Mouse (Mus musculus) forebrain, embryonic 13.5 days (tissue): ENCODE measurements around the gene Adh7. TPM values are rescaled to one million over a fixed set of nuclear protein-coding genes. Genes with fewer than 3 reads are reported as not detected.

Experiments used
- ATAC-seq: fragments of 200-750 bp; cut with Nextera tagmentation; 2 replicates; pipeline ENCODE4 v1.8.0; 2017
- H3K27ac ChIP-seq: fragments of 300-500 bp; sonication (generic); 2 replicates; pipeline ENCODE4 v1.5.1; 2015; ENCODE audit warnings: inconsistent platforms, mild to moderate bottlenecking, moderate library complexity
- H3K27me3 ChIP-seq: fragments of 300-500 bp; sonication (generic); 2 replicates; pipeline ENCODE4 v1.6.1; 2015; ENCODE audit warnings: mild to moderate bottlenecking, inconsistent platforms
- H3K36me3 ChIP-seq: fragments of 300-500 bp; sonication (generic); 2 replicates; pipeline ENCODE4 v1.6.1; 2015; ENCODE audit warnings: mild to moderate bottlenecking, inconsistent platforms; ENCODE audit not compliant: poor library complexity, severe bottlenecking
- H3K4me1 ChIP-seq: fragments of 300-500 bp; sonication (generic); 2 replicates; pipeline ENCODE4 v1.6.1; 2015; ENCODE audit warnings: inconsistent platforms
- H3K4me2 ChIP-seq: fragments of 300-500 bp; sonication (generic); 2 replicates; pipeline ENCODE4 v1.6.1; 2015; ENCODE audit warnings: inconsistent platforms, mild to moderate bottlenecking, moderate library complexity
- H3K4me3 ChIP-seq: fragments of 300-500 bp; sonication (generic); 2 replicates; pipeline ENCODE4 v1.5.1; 2015; ENCODE audit warnings: mild to moderate bottlenecking, inconsistent platforms
- H3K9ac ChIP-seq: fragments of 300-500 bp; sonication (generic); 2 replicates; pipeline ENCODE4 v1.6.1; 2015; ENCODE audit warnings: mild to moderate bottlenecking, inconsistent platforms
- H3K9me3 ChIP-seq: fragments of 300-500 bp; sonication (generic); replicated peaks from 2 replicates; pipeline ENCODE4 v1.6.1; 2016; ENCODE audit warnings: inconsistent platforms
- WGBS: fragments of 180-500 bp; shearing (Covaris S2); methylation state at CpG from one replicate; pipeline ENCODE4 v1.1.7; 2015; 5-methylcytosine and 5-hydroxymethylcytosine counted together
- polyA plus RNA-seq: library from polyadenylated mRNA; unstranded; fragments of >200 nt; fragmentation: Nextera tagmentation; extraction: Ambion mirVana; gene quantifications from 2 replicates; pipeline ENCODE4 v1.2.1, GENCODE M21; 2015

Gene Adh7
- polyA plus RNA-seq, 1 experiment from 2014 or later = not detected

DNA sequence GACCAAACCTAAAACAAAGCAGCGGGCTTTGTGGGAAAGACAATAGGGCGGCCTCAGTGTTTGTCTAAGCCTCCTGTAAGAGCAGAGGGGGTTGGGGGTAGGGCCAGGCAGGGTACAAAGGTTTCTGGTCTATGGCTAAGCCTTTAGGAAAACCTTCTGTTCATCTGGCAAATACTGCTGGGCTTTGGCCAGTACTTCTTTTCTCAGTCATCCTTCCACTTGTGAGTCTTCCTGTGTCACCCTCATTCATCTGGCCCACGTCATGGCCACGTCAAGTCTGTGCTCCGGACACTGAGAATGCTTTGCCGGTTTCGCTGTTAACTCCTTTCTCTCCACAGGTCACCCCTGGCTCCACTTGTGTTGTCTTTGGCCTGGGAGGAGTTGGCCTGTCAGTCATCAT is 8.3 kb downstream of the Adh7 start:
- 56% methylated on average over 7 of the region's 7 CpGs for WGBS
- no peak for ATAC-seq
- H3K4me3 ChIP-seq = no peak overlapping the region

GRCm38 (mm10) chr3:138226476-138226875 is 8.9 kb downstream of the Adh7 start:
- no peak overlapping the region for H3K27ac ChIP-seq
- ATAC-seq = no peak
- no peaks in the 10 kb centered on the region for H3K9me3 ChIP-seq
- H3K4me3 ChIP-seq = no peak overlapping the region
- no peak overlapping the region for H3K9ac ChIP-seq
- no peaks in the 10 kb centered on the region for H3K4me1 ChIP-seq
- WGBS = 96% methylated on average over 6 of the region's 6 CpGs
- no peak overlapping the region for H3K4me2 ChIP-seq
- no peaks in the 10 kb centered on the region for H3K36me3 ChIP-seq
- H3K27me3 ChIP-seq = no peaks in the 10 kb centered on the region

More for the DNA sequence above, 8.3 kb downstream of the Adh7 start:
- Histone ChIP-seq H3K27ac (no peak overlapping the region), H3K9me3 (no peaks in the 10 kb centered on the region), H3K36me3 (no peaks in the 10 kb centered on the region), H3K9ac (no peak overlapping the region), H3K4me2 (no peak overlapping the region), H3K27me3 (no peaks in the 10 kb centered on the region), H3K4me1 (no peaks in the 10 kb centered on the region)

DNA sequence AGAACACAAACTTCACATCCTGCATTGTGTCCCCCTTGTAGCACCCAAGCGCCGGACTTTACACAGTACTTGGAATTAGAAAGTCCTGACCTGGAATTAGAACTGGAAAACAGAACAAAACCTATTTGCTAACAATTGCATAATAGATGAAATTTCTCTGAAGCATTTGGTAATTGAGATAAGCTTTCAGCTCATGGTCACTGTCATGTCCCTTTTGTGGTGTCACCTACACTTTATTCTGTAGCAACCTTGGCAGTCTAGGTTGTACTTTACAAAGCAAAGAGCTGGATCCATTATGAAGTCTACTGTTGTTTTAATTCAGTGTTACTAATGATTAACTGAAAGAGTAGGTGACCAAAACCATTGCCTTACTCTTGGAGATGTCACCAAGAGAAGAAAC is 9.5 kb downstream of the Adh7 start:
- H3K4me2 ChIP-seq = no peak overlapping the region
- H3K27ac ChIP-seq = no peak overlapping the region
- WGBS = 89% methylated on average over 2 of the region's 2 CpGs
- no peak overlapping the region for H3K9ac ChIP-seq
- ATAC-seq = no peak
- no peaks in the 10 kb centered on the region for H3K9me3 ChIP-seq
- H3K4me3 ChIP-seq = no peak overlapping the region
- no peaks in the 10 kb centered on the region for H3K4me1 ChIP-seq
- H3K36me3 ChIP-seq = no peaks in the 10 kb centered on the region
- no peaks in the 10 kb centered on the region for H3K27me3 ChIP-seq

DNA sequence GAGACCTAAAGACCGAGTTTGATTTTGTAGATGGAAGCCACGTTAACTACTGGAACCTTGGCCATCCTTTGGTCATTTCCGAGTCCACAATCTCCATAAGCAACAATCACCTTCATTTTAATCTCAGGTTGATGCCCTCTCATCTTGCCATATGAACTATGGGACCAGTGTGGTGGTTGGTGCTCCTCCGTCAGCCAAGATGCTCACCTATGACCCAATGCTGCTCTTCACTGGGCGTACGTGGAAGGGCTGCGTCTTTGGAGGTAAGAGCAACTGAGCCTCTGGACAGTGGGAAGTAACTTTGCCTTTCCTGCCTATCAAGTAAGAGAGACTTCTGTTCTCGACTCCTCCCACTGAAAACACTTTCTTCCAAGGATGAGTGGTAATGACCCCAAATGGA is 10.2 kb downstream of the Adh7 start:
- no peak for ATAC-seq

DNA sequence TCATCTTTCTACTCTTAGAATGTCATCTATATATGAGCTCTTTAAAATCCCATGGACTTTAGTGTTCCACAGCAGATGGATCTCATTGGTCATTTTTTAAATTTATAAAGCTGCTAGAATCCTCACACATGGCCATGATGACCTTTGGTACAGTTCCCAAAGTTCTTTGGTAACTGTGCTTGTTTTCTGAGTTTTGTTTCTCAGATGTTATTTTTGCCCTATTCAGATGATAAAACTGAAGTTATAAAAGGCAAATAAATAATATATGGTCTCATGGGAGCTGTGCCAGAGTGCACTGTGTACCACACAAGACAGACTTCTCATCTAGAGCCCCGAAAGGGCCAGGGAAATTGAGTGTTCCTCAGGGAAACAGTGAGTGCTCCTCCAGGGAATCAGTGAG is 11.9 kb downstream of the Adh7 start:
- no peak for ATAC-seq
- WGBS = 79% methylated on average over 1 of the region's 1 CpGs
- H3K4me2 ChIP-seq = no peak overlapping the region
- no peaks in the 10 kb centered on the region for H3K27me3 ChIP-seq
- H3K36me3 ChIP-seq = no peaks in the 10 kb centered on the region
- H3K27ac ChIP-seq = no peak overlapping the region
- H3K9me3 ChIP-seq = no peaks in the 10 kb centered on the region
- H3K4me3 ChIP-seq = no peak overlapping the region
- H3K4me1 ChIP-seq = no peaks in the 10 kb centered on the region
- H3K9ac ChIP-seq = no peak overlapping the region

More for the DNA sequence above, 10.2 kb downstream of the Adh7 start:
- Histone ChIP-seq H3K27ac (no peak overlapping the region), H3K9ac (no peak overlapping the region), H3K27me3 (no peaks in the 10 kb centered on the region), H3K4me3 (no peak overlapping the region), H3K9me3 (no peaks in the 10 kb centered on the region), H3K36me3 (no peaks in the 10 kb centered on the region), H3K4me2 (no peak overlapping the region), H3K4me1 (no peaks in the 10 kb centered on the region)
- 96% methylated on average over 8 of the region's 8 CpGs for WGBS

GRCm38 (mm10) chr3:138230266-138230665 is 12.7 kb downstream of the Adh7 start:
- WGBS = 90% methylated on average over 3 of the region's 3 CpGs
- no peak overlapping the region for H3K27ac ChIP-seq
- no peaks in the 10 kb centered on the region for H3K36me3 ChIP-seq

GRCm38 (mm10) chr3:138231531-138231930 is 14.0 kb downstream of the Adh7 start:
- Histone ChIP-seq H3K4me1 (no peaks in the 10 kb centered on the region), H3K9me3 (no peaks in the 10 kb centered on the region), H3K27ac (no peak overlapping the region), H3K4me2 (no peak overlapping the region), H3K36me3 (no peaks in the 10 kb centered on the region), H3K9ac (no peak overlapping the region), H3K27me3 (no peaks in the 10 kb centered on the region), H3K4me3 (no peak overlapping the region)
- no peak for ATAC-seq
- 85% methylated on average over 2 of the region's 2 CpGs for WGBS

More at GRCm38 (mm10) chr3:138230266-138230665, 12.7 kb downstream of the Adh7 start:
- Histone ChIP-seq H3K9me3 (no peaks in the 10 kb centered on the region), H3K9ac (no peak overlapping the region), H3K4me2 (no peak overlapping the region), H3K27me3 (no peaks in the 10 kb centered on the region), H3K4me1 (no peaks in the 10 kb centered on the region), H3K4me3 (no peak overlapping the region)
- ATAC-seq = no peak

- Histone ChIP-seq H3K9ac (no peak overlapping the region), H3K4me3 (no peak overlapping the region), H3K9me3 (no peaks in the 10 kb centered on the region), H3K4me1 (peaks cover 5% of the 10 kb centered on the region; the same call in 1 of the 2 replicates), H3K4me2 (no peak overlapping the region), H3K27ac (no peak overlapping the region), H3K36me3 (no peaks in the 10 kb centered on the region), H3K27me3 (no peaks in the 10 kb centered on the region)
- 77% methylated on average over 11 of the region's 11 CpGs for WGBS
- ATAC-seq = no peak
Observed at GRCm38 (mm10) chr3:138236546-138237163, 19.1 kb downstream of the Adh7 start.

GRCm38 (mm10) chr3:138238046-138238445 is 20.5 kb downstream of the Adh7 start:
- ATAC-seq = no peak
- 90% methylated on average over 10 of the region's 10 CpGs for WGBS

GRCm38 (mm10) chr3:138239461-138239860 is 21.9 kb downstream of the Adh7 start:
- Histone ChIP-seq H3K9me3 (no peaks in the 10 kb centered on the region), H3K36me3 (no peaks in the 10 kb centered on the region), H3K27ac (no peak overlapping the region), H3K4me2 (no peak overlapping the region), H3K9ac (no peak overlapping the region), H3K27me3 (no peaks in the 10 kb centered on the region), H3K4me3 (no peak overlapping the region), H3K4me1 (peaks cover 11% of the 10 kb centered on the region; the same call in 1 of the 2 replicates)
- 85% methylated on average over 6 of the region's 6 CpGs for WGBS
- no peak for ATAC-seq

More at GRCm38 (mm10) chr3:138238046-138238445, 20.5 kb downstream of the Adh7 start:
- Histone ChIP-seq H3K4me2 (no peak overlapping the region), H3K27ac (no peak overlapping the region), H3K4me1 (peaks cover 11% of the 10 kb centered on the region; the same call in 1 of the 2 replicates), H3K9me3 (no peaks in the 10 kb centered on the region), H3K9ac (no peak overlapping the region), H3K27me3 (no peaks in the 10 kb centered on the region), H3K4me3 (no peak overlapping the region), H3K36me3 (no peaks in the 10 kb centered on the region)

- H3K27ac ChIP-seq = no peak overlapping the region
- 93% methylated on average over 3 of the region's 3 CpGs for WGBS
- H3K9ac ChIP-seq = no peak overlapping the region
- H3K36me3 ChIP-seq = no peaks in the 10 kb centered on the region
- H3K4me2 ChIP-seq = no peak overlapping the region
- H3K4me3 ChIP-seq = no peak overlapping the region
- H3K4me1 ChIP-seq = peaks cover 11% of the 10 kb centered on the region; the same call in 1 of the 2 replicates
- no peaks in the 10 kb centered on the region for H3K27me3 ChIP-seq
- H3K9me3 ChIP-seq = no peaks in the 10 kb centered on the region
- ATAC-seq = no peak
Observed at GRCm38 (mm10) chr3:138240411-138240810, 22.9 kb downstream of the Adh7 start.

DNA sequence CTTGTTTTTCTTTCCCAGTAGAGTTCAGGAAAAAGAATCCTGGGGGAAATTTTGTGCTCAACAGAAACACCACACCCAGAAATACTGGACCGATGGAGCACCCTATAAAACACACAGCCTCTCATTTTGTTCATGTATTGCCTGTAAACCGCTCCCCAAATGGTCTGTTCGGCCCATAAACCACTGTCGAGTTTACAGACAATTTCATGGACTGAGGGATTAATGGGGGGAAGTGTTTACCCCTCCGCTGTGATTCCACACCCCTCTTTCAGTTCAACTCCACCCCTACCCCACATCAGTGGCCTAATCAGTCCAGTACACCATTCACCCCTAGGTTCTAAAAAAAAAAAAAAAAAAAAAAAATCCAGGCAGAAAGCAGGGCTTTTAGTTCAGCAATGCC is 23.4 kb downstream of the Adh7 start:
- Histone ChIP-seq H3K4me2 (no peak overlapping the region), H3K36me3 (no peaks in the 10 kb centered on the region), H3K4me3 (no peak overlapping the region), H3K4me1 (peaks cover 11% of the 10 kb centered on the region; the same call in 1 of the 2 replicates), H3K9me3 (no peaks in the 10 kb centered on the region), H3K27me3 (no peaks in the 10 kb centered on the region), H3K9ac (no peak overlapping the region), H3K27ac (no peak overlapping the region)
- 80% methylated on average over 5 of the region's 5 CpGs for WGBS
- no peak for ATAC-seq

GRCm38 (mm10) chr3:138241371-138241770 is 23.8 kb downstream of the Adh7 start:
- Histone ChIP-seq H3K27ac (no peak overlapping the region), H3K4me2 (no peak overlapping the region), H3K36me3 (no peaks in the 10 kb centered on the region), H3K9ac (no peak overlapping the region), H3K4me3 (no peak overlapping the region), H3K27me3 (no peaks in the 10 kb centered on the region), H3K9me3 (no peaks in the 10 kb centered on the region), H3K4me1 (peaks cover 11% of the 10 kb centered on the region; the same call in 1 of the 2 replicates)
- ATAC-seq = no peak
- 65% methylated on average over 6 of the region's 6 CpGs for WGBS
